Mouse (Mus musculus) left cerebral cortex, adult 18-20 months (tissue): Measurements from ENCODE around the gene Olfr448. TPM values are rescaled to one million over a fixed set of nuclear protein-coding genes. Genes with fewer than 3 reads are reported as not detected.

Source experiments
- DNase-seq, 2 experiments: peaks; one replicate each; pipeline ENCODE4 v3.0.0; 2021 to 2022; ENCODE audit warnings: low spot score in 2 of 2, mixed read lengths in 1 of 2
- long read RNA-seq, 2 experiments: library from polyadenylated mRNA; stranded (forward); transcript quantifications; one replicate each; pipeline ENCODE4 v2.0.0; 2021
- total RNA-seq, 2 experiments: library from RNA; stranded (reverse); gene quantifications; 2 replicates each; pipeline ENCODE4 v1.2.3; 2021

The Olfr448 gene
- total RNA-seq: not detected
- long read RNA-seq, experiment 1: 0 reads
- long read RNA-seq, experiment 2: 0 reads

DNA sequence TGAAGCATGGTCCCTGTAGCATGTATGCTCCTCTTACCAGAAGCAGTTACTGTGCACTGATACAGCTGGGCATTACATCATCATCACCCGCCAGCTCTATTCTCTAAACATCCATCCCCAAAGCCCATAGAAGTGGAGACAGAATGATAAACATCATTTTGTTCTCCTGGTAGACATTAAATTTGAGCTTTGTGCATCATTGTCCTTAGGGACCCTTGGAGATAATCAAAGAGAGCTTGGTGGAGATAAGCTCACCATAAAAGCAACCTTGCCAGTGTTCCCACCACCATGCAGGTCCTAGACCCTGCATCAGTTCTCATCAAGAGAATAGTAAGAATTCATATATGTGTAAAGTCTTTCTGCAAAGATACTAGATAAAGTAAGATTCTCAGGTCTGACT, at the start of gene Olfr448:
Gene Olfr448 (plus strand): TSS at position 301 of the 400 bp plus-strand sequence.
- no peak for DNase-seq

DNA sequence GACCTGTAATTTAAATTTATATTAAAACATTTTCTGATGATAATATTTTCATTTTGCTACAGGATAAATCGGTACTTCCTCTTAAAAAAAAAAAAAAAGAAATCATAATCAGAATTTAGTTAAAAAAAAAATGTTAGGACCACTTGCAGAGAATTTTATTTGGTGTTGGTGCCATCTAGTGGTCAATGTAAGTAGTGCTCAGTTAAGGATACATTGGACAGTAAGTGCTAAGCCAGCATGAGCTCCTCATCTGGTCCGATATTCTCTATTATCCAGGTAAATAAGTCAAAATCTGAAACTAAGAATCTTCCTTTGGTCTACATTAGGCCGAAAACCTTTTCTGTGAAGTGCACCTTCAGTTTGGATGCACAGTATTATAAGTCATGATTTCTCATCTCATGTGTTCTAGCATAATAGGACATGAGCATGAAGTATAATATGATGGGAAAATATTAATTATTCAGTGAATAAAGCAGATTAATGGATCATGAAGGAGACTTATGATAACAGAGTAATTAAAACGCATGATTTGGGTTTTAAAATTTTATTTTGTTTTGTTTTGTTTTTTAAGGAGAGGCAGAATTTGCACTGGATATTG, 29.9 kb upstream of the Olfr448 start:
- DNase-seq: peak; percentile 34 to 63

- DNase-seq: no peak
These were observed 20.5 kb upstream of the Olfr448 start for GRCm38 (mm10) chr6:42869695-42870094.

GRCm38 (mm10) chr6:42876323-42876722, 13.9 kb upstream of the Olfr448 start:
- no peak for DNase-seq

GRCm38 (mm10) chr6:42900345-42900744, 10.1 kb downstream of the Olfr448 start:
- DNase-seq: no peak

DNA sequence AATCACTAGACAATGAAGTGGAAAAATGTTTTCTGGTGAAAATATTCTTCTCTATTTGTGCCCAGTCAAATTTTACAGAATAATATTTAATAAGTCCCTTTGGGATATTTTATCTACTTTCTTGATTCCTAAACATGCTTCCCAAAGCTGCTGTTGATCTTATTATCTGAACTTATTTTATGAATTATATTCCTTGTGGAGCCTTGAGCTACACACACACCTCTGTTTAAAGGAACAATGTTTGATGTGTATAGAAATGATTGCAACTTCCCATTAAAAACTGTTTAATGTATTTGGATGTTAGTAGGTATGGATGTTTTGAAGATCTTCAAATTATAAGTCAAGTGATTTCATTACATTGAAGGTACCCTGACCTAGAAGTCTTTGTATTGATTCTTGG, 18.3 kb downstream of the Olfr448 start, which contains the start of gene Olfr447:
Gene Olfr447 (plus strand): TSS at position 301 of the 400 bp plus-strand sequence.
- no peak for DNase-seq

GRCm38 (mm10) chr6:42921077-42921476, 30.8 kb downstream of the Olfr448 start, which contains the start of gene Olfr446:
Gene Olfr446 (plus strand): TSS chr6:42921377.
- no peak for DNase-seq

Other genes with a start within 250 kb of the Olfr448 start
- 1 to 10 TPM in 1 of 2 experiments, under 1 TPM in 1; 0.91 to 1.6 TPM for gene Tcaf2, start 245.2 kb upstream of the Olfr448 start, total RNA-seq
- gene Tcaf1, start 180.4 kb upstream of the Olfr448 start, total RNA-seq: 100 to 1,000 TPM; 234 TPM
- not detected for gene Olfr453, start 151.1 kb upstream of the Olfr448 start, total RNA-seq
- not detected for gene Olfr38, start 134.0 kb upstream of the Olfr448 start, total RNA-seq
- not detected for gene Olfr452, start 105.3 kb upstream of the Olfr448 start, total RNA-seq
- gene Olfr450, start 78.5 kb upstream of the Olfr448 start, total RNA-seq: not detected
- gene Olfr449, start 56.1 kb upstream of the Olfr448 start, total RNA-seq: not detected
- not detected for gene Olfr447, start 18.4 kb downstream of the Olfr448 start, total RNA-seq
- not detected for gene Olfr446, start 30.9 kb downstream of the Olfr448 start, total RNA-seq
- not detected for gene Olfr444, start 58.6 kb downstream of the Olfr448 start, total RNA-seq
- not detected for gene Olfr441, start 215.9 kb downstream of the Olfr448 start, total RNA-seq